Mouse (Mus musculus) urinary bladder, postnatal 14 days (tissue): ENCODE measurements around the gene Slc25a11.
A peak's percentile ranks its signal among the peaks of the same experiment; 100 is the strongest.

ENCODE experiments used
- DNase-seq: peaks from one replicate; pipeline ENCODE4 v3.0.0; 2021; ENCODE audit warnings: low spot score

Gene Slc25a11

GRCm38 (mm10) chr11:70646691-70647650, at the start of gene Slc25a11, which contains the start of gene Rnf167:
TSS of gene Slc25a11 (minus strand) at chr11:70647479.
TSS of gene Rnf167 (plus strand) at chr11:70647235.
- DNase-seq: peak; percentile 97

- DNase-seq: no peak
These were observed 46.2 kb upstream of the Slc25a11 start for GRCm38 (mm10) chr11:70693504-70693903.

- DNase-seq: peak; percentile 27
These were observed 42.3 kb upstream of the Slc25a11 start for GRCm38 (mm10) chr11:70689578-70689977.

- no peak for DNase-seq
These were observed 41.1 kb upstream of the Slc25a11 start for GRCm38 (mm10) chr11:70688372-70688771.

GRCm38 (mm10) chr11:70687601-70688199, 40.4 kb upstream of the Slc25a11 start, which contains the start of gene Camta2:
TSS of gene Camta2 (minus strand) at chr11:70688105.
- peak; percentile 86 for DNase-seq

GRCm38 (mm10) chr11:70686901-70687566, 39.8 kb upstream of the Slc25a11 start:
- peak; percentile 22 for DNase-seq

- no peak for DNase-seq
These were observed 36.4 kb upstream of the Slc25a11 start for GRCm38 (mm10) chr11:70683640-70684039.

- no peak for DNase-seq
These were observed 34.8 kb upstream of the Slc25a11 start for GRCm38 (mm10) chr11:70681897-70682581.

GRCm38 (mm10) chr11:70681170-70681569, 33.9 kb upstream of the Slc25a11 start:
- no peak for DNase-seq

- DNase-seq: no peak
These were observed 32.6 kb upstream of the Slc25a11 start for GRCm38 (mm10) chr11:70679894-70680293.

- no peak for DNase-seq
These were observed 32.1 kb upstream of the Slc25a11 start for GRCm38 (mm10) chr11:70679361-70679760.

- DNase-seq: no peak
These were observed 31.3 kb upstream of the Slc25a11 start for GRCm38 (mm10) chr11:70678576-70678975.

GRCm38 (mm10) chr11:70678092-70678491, 30.8 kb upstream of the Slc25a11 start:
- no peak for DNase-seq

- DNase-seq: no peak
These were observed 27.2 kb upstream of the Slc25a11 start for GRCm38 (mm10) chr11:70674501-70674900.

GRCm38 (mm10) chr11:70674014-70674413, 26.7 kb upstream of the Slc25a11 start:
- DNase-seq: no peak

GRCm38 (mm10) chr11:70671333-70672047, 24.2 kb upstream of the Slc25a11 start:
- no peak for DNase-seq

- DNase-seq: no peak
These were observed 23.2 kb upstream of the Slc25a11 start for GRCm38 (mm10) chr11:70670483-70670882.

GRCm38 (mm10) chr11:70669582-70670345, 22.5 kb upstream of the Slc25a11 start:
- peak; percentile 81 for DNase-seq

- DNase-seq: peak; percentile 98
These were observed 21.7 kb upstream of the Slc25a11 start, which contains the start of gene Spag7 for GRCm38 (mm10) chr11:70668771-70669505. TSS of gene Spag7 (minus strand) at chr11:70669416.
